Mouse (Mus musculus) macrophage (primary cell): ENCODE measurements around the gene Lrrc7. TPM values are rescaled to one million over a fixed set of nuclear protein-coding genes. Genes with fewer than 3 reads are reported as not detected.
"Not testable (repeated sequence)": the region's sequence is repeated elsewhere in the genome, so short reads cannot be mapped to it uniquely, and the experiment has no call there.

ENCODE experiments used
- H3K27ac ChIP-seq: fragments of 350-480 bp; formaldehyde crosslinking; 2 replicates; pipeline ENCODE4 v1.9.0; 2021
- H3K36me3 ChIP-seq: fragments of 350-480 bp; formaldehyde crosslinking; 2 replicates; pipeline ENCODE4 v1.9.0; 2021; ENCODE audit errors: inconsistent target
- H3K4me3 ChIP-seq: fragments of 350-480 bp; formaldehyde crosslinking; 2 replicates; pipeline ENCODE4 v1.9.0; 2021; ENCODE audit errors: inconsistent target
- H3K79me2 ChIP-seq: fragments of 350-480 bp; formaldehyde crosslinking; 2 replicates; pipeline ENCODE4 v1.9.0; 2021; ENCODE audit errors: inconsistent target
- WGBS: methylation state at CpG from one replicate; pipeline ENCODE4 v1.1.7; 2026; ENCODE audit warnings: inconsistent platforms; ENCODE audit not compliant: missing documents; 5-methylcytosine and 5-hydroxymethylcytosine counted together
- polyA plus RNA-seq: library from polyadenylated mRNA; stranded (reverse); fragments of 250-400 nt; gene quantifications from 3 replicates; pipeline ENCODE4 v1.2.4, GENCODE M21; 2018; ENCODE audit warnings: inconsistent platforms

Gene Lrrc7
- polyA plus RNA-seq, 1 experiment from 2014 or later = not detected

DNA sequence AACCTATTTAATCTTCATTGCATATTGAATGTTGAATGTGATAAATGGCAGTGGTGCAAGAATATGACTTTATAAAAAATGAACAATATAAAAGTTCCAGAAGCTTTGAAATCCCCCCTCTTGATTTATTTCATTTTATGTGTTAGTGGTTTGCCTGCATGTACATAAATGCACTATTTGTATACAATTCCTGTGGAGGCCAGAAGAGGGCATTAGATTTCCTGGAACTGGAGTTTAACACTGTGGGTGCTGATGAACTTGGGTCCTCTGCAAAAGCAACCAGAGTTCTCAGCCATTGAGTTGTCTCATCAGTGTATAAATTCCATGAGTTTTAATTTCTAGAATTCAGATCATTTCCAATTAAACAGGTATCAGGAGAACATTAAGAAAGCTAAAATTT lies 397.0 kb downstream of the Lrrc7 start:
- Histone ChIP-seq H3K36me3 (no peaks in the 10 kb centered on the region), H3K79me2 (no peaks in the 10 kb centered on the region), H3K4me3 (no peak overlapping the region), H3K27ac (no peak overlapping the region)

DNA sequence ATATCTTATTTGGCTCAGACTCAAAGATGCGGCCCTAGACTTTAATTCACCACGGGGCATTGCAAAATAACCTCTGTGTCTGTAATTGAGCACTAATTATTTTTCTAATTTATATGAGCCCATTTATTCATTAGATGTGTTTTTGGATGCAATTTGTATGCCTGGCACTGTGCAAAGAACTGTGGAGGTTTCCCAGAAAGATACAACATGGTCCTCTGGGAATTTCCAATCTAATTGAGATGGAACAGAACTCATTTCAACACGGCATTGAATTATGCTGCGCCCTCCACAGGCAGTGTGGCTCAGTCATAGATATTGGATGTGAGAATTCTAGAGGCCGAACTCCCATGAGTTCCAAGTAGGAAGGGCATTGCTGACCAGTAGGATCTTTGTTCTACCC lies 397.6 kb downstream of the Lrrc7 start:
- Histone ChIP-seq H3K36me3 (no peaks in the 10 kb centered on the region), H3K79me2 (no peaks in the 10 kb centered on the region), H3K27ac (no peak overlapping the region), H3K4me3 (no peak overlapping the region)
- WGBS = 93% methylated on average over 5 of the region's 5 CpGs

GRCm38 (mm10) chr3:158163127-158163526 lies 398.9 kb downstream of the Lrrc7 start:
- 71% methylated on average over 4 of the region's 4 CpGs for WGBS
- no peaks in the 10 kb centered on the region for H3K79me2 ChIP-seq
- H3K4me3 ChIP-seq = no peak overlapping the region
- no peaks in the 10 kb centered on the region for H3K36me3 ChIP-seq
- H3K27ac ChIP-seq = no peak overlapping the region

DNA sequence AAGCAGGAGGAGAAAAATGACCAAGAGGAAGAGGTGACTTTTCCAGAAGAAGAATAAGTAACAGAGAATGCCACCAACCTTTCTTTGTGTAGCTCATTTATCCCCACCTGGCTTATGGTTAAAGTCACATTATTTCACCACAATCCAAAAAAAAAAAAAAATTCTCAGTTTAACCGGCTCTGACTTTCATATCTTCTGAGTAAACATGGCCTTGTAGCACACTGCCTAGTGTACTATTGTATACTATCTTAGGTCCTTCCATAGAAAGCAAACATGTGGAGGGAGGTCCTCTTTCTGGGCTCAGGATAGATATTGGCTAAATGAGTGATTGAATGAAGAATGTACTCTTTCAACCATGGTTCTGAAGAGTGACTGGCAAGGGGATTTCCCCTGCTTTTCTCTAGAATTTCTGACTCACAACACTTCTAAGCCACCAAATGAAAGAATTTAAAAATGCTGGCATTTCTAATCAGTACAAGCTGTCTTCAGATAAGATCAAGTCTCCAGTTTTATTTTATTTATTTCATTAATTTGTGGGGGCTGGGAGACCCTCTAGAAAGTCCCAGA lies 400.0 kb downstream of the Lrrc7 start:
- Histone ChIP-seq H3K79me2 (no peaks in the 10 kb centered on the region), H3K4me3 (no peak overlapping the region), H3K36me3 (no peaks in the 10 kb centered on the region), H3K27ac (no peak overlapping the region)
- 100% methylated on average over 1 of the region's 1 CpGs for WGBS

- no peak overlapping the region for H3K4me3 ChIP-seq
- no peak overlapping the region for H3K27ac ChIP-seq
- no peaks in the 10 kb centered on the region for H3K79me2 ChIP-seq
- WGBS = 73% methylated on average over 3 of the region's 3 CpGs
- H3K36me3 ChIP-seq = no peaks in the 10 kb centered on the region
These were observed 406.3 kb downstream of the Lrrc7 start for GRCm38 (mm10) chr3:158155515-158156286.

GRCm38 (mm10) chr3:158154134-158154533 lies 407.9 kb downstream of the Lrrc7 start:
- 88% methylated on average over 3 of the region's 3 CpGs for WGBS
- no peak overlapping the region for H3K27ac ChIP-seq
- H3K79me2 ChIP-seq = no peaks in the 10 kb centered on the region
- H3K4me3 ChIP-seq = no peak overlapping the region
- H3K36me3 ChIP-seq = no peaks in the 10 kb centered on the region

GRCm38 (mm10) chr3:158148998-158149397 lies 413.0 kb downstream of the Lrrc7 start:
- WGBS = 78% methylated on average over 1 of the region's 1 CpGs
- H3K79me2 ChIP-seq = no peaks in the 10 kb centered on the region
- no peaks in the 10 kb centered on the region for H3K36me3 ChIP-seq
- no peak overlapping the region for H3K27ac ChIP-seq
- no peak overlapping the region for H3K4me3 ChIP-seq

GRCm38 (mm10) chr3:158140629-158141028 lies 421.4 kb downstream of the Lrrc7 start:
- Histone ChIP-seq H3K79me2 (no peaks in the 10 kb centered on the region), H3K27ac (no peak overlapping the region), H3K4me3 (no peak overlapping the region), H3K36me3 (no peaks in the 10 kb centered on the region)
- whole genome bisulfite sequencing = 0% methylated on average over 1 of the region's 1 CpGs

DNA sequence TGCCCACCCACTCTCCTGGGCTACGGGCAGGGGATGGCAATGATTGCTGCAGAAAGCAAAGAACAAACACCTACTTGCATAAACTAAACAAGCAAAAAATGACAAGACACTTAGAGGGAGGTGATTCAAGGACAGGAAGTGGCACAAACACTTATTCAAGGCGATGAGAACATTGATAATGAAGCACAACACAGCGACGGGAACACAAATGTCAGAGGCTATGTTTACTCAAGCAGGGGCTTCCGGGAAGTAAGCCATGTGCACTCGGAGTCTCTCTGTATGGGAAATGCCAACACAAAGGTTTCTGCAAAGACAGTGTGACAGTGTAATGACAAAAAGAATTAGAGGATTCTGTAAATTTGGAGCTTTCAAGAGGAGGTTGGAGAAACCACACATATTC lies 424.2 kb downstream of the Lrrc7 start:
- Histone ChIP-seq H3K36me3 (no peaks in the 10 kb centered on the region), H3K27ac (no peak overlapping the region), H3K79me2 (no peaks in the 10 kb centered on the region), H3K4me3 (no peak overlapping the region)
- 51% methylated on average over 6 of the region's 6 CpGs for WGBS

GRCm38 (mm10) chr3:158131672-158132071 lies 430.3 kb downstream of the Lrrc7 start:
- WGBS = 77% methylated on average over 4 of the region's 4 CpGs
- no peaks in the 10 kb centered on the region for H3K36me3 ChIP-seq
- H3K79me2 ChIP-seq = no peaks in the 10 kb centered on the region
- no peak overlapping the region for H3K4me3 ChIP-seq
- H3K27ac ChIP-seq = no peak overlapping the region

DNA sequence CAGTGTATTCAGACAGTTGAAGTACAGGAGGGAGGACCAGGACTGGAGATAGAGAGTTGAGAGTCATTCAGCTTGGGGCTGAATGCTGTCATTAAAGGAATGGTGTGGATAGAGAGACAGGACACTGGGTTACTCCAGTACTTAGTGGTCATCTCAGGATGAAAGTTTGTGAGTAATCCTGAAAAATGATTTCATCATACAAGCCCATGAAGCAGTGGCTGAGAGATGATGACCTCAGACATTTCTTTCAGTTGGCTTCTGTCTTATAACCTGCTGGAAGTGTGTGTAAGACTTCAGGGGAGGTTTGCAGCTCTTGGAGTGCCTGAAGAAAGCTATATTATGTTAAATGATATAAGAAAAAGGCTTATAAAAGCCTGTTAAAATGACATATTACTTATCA lies 430.8 kb downstream of the Lrrc7 start:
- Histone ChIP-seq H3K4me3 (no peak overlapping the region), H3K27ac (no peak overlapping the region), H3K79me2 (no peaks in the 10 kb centered on the region), H3K36me3 (no peaks in the 10 kb centered on the region)

- Histone ChIP-seq H3K36me3 (no peaks in the 10 kb centered on the region), H3K27ac (no peak overlapping the region), H3K4me3 (no peak overlapping the region), H3K79me2 (no peaks in the 10 kb centered on the region)
- WGBS = 41% methylated on average over 3 of the region's 3 CpGs
These were observed 439.1 kb downstream of the Lrrc7 start for GRCm38 (mm10) chr3:158122899-158123298.

- no peaks in the 10 kb centered on the region for H3K36me3 ChIP-seq
- no peaks in the 10 kb centered on the region for H3K79me2 ChIP-seq
- 100% methylated on average over 1 of the region's 1 CpGs for WGBS
- no peak overlapping the region for H3K27ac ChIP-seq
- no peak overlapping the region for H3K4me3 ChIP-seq
These were observed 456.8 kb downstream of the Lrrc7 start for GRCm38 (mm10) chr3:158105260-158105659.

GRCm38 (mm10) chr3:158103467-158103866 lies 458.6 kb downstream of the Lrrc7 start:
- no peak overlapping the region for H3K27ac ChIP-seq
- H3K36me3 ChIP-seq = no peaks in the 10 kb centered on the region
- no peaks in the 10 kb centered on the region for H3K79me2 ChIP-seq
- no peak overlapping the region for H3K4me3 ChIP-seq
- WGBS = 79% methylated on average over 2 of the region's 2 CpGs

DNA sequence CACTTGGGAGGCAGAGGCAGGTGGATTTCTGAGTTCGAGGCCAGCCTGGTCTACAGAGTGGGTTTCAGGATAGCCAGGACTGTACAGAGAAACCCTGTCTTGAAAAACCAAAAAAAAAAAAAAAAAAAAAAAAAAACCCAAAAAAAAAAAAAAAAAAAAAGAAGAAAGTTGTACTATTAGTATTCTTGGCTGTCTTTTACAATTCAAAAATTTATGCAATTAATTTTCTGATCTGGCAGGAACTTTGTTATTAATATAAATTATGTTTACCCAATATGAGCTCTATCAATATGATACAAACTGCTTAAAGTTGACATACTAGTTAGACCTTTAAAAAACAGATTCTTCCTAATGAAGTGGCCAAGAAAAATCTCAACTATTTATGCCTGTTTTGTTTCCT lies 459.5 kb downstream of the Lrrc7 start:
- H3K4me3 ChIP-seq, H3K36me3 ChIP-seq, H3K79me2 ChIP-seq, H3K27ac ChIP-seq: not testable (repeated sequence)
- 60% methylated on average over 1 of the region's 1 CpGs for WGBS

DNA sequence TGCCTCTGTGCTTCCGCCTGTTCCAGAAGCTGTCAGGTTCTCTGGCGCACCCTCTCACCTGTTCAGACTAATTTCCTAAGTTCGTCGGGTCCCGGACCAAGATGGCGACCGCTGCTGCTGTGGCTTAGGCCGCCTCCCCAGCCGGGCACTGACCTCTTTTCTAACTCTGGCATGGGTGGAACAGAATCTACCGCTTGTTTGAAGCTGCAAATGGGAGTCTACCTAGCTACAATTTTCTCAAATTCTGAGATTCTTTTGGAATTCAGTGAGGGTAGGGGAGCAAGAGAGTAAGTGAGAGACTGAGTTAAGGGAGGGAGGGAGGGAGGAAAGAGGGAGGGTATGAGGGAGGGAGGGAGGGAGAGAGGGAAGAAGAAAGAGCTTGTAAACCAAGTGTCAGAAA lies 460.0 kb downstream of the Lrrc7 start:
- H3K27ac ChIP-seq, H3K4me3 ChIP-seq: not testable (repeated sequence)
- WGBS = 90% methylated on average over 8 of the region's 10 CpGs

More for the DNA sequence above, 460.0 kb downstream of the Lrrc7 start:
- not testable (repeated sequence) for H3K79me2 ChIP-seq, H3K36me3 ChIP-seq
